Mouse (Mus musculus): ENCODE data around the gene Rufy1.

The Rufy1 gene

DNA sequence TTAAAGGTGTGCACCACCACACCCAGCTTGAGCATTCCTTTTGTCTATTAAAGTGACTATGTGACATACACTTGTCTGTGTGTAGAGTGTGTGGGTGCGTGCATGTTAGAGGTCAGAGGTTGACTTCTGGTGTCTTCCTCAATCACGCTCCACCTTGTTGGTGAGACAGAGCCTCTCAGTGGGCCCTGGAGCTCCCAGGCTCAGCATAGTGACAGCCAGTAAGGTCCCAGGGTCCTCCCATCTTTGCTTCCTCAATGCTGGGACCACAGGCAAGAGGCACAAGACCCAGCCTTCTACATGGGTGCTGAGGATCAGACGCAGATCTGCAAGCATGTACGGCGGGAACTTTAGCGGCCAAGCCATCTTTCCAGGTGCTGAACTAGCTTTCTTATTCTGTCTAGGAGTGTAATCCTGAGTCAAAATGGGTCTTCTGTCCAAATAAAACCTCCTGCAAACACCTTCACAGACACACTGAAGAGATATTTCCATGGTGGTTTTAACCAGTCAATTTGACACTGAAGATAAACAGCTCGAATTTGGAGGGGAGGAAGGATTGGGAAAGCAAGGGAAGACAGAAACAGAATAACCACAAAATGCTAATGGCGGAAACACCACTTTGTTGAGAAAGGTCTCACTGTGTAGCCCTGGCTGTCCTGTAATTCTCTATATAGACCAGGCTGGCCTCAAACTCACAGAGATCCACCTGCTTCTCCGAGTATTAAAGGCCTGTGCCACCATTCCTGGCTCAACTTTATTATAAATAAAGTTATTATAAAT is 84.5 kb downstream of the Rufy1 start:
- 94% methylated on average over 9 of the region's 9 CpGs for WGBS

DNA sequence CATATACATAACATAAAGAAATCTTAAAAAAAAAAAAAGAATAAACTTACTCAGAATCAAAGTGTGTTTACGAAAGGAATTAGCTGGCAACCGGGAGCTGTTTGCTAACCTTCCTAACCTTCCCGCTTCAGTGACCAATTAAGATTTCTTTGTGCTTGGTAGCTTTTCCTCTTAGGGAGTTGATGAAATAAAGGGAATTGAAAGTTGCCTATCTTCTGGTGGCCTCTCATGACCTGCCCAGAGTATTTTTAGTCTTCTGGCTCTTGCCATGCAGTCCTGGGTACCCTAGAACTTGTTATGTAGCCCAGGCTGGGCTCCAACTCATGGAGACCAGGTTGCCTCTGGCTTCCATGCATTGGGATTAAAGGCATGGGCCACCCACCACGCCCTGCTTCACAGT is 85.4 kb downstream of the Rufy1 start:
- WGBS, result 80% methylated on average over 4 of the region's 4 CpGs
